Mouse (Mus musculus): ENCODE measurements around the gene Pomc.
"Not testable (repeated sequence)": the region's sequence is repeated elsewhere in the genome, so short reads cannot be mapped to it uniquely, and the experiment has no call there.

Gene Pomc

DNA sequence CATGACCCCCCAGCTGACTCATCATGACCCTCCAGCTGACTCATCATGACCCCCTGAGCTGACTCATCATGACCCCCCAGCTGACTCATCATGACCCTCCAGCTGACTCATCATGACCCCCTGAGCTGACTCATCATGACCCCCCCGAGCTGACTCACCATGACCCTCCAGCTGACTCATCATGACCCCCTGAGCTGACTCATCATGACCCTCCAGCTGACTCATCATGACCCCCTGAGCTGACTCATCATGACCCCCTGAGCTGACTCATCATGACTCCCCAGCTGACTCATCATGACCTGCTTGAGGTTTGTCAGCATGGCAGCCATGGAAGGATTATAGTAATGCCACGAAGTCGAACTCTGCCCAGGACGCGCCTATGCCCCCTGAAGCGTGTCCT lies 18.4 kb downstream of the Pomc start:
- not testable (repeated sequence) for DNase-seq

- DNase-seq, result no peak
Measured at GRCm38 (mm10) chr12:3980991-3981349, 26.2 kb downstream of the Pomc start.

GRCm38 (mm10) chr12:3981350-3982131 lies 26.8 kb downstream of the Pomc start:
- peak; percentile 66 for DNase-seq

DNA sequence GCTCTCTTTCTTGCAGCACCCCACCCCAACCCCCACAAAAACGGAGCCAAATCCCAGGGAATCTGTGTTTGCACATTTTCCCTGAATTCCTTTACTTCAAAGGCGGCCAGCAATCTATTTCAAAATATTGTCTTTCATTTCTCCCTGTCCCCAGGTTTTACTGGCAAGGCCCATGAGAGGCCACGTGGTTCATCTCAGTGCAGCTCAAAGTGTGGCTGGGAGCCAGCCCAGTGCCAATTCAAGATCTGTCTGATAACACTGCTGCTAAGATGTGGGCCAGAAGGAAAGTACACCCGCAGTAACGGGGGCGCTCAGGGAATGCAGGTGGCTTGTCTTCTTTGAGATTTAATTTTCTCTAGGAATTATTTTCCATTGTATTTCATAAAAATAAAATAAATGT lies 27.5 kb downstream of the Pomc start:
- peak; percentile 50 for DNase-seq

DNA sequence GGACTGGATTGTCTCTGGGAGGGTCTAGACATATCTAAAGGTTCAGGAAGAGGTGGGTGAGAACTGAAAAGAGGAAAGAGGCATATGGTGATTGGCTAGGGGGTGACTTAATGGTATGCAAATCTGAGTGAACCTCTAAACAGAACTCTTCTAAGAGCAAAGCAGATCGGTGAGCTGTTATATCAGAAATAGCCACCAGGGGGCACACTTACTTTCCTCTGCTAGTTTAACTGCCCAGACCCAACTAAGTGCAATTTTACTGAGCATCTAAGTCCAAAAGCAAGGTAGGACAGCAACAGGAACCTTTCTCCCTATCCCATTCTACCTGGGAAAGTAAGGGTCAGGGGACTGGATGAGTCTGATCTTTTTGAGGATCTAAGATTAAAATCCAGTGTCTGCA lies 29.0 kb downstream of the Pomc start:
- peak; percentile 92 for DNase-seq

GRCm38 (mm10) chr12:3984446-3984845 lies 29.7 kb downstream of the Pomc start:
- DNase-seq, result no peak

GRCm38 (mm10) chr12:3989943-3990342 lies 35.2 kb downstream of the Pomc start:
- no peak for DNase-seq

- no peak for DNase-seq
Measured at GRCm38 (mm10) chr12:3991047-3991446, 36.3 kb downstream of the Pomc start.

DNA sequence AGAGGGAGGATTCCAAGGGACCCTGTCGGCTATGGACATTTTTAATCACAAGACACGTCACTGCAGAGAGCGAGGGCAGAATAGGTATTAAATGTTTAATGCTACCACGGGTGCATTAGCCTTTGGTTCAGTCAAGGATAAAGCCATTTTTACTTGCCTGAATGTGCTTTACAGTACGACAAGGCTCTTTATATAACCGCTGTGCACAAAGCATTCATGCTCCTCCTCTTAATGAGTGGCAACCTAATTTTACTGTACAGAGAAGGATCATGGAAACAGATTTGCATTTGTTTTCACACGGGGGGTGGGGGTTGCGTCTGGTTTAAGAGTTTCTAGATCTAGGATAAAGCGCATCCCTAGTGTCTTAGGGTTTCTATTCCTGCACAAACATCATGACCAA lies 42.0 kb downstream of the Pomc start:
- DNase-seq, result no peak

GRCm38 (mm10) chr12:4000406-4000805 lies 45.7 kb downstream of the Pomc start:
- no peak for DNase-seq

GRCm38 (mm10) chr12:4004648-4005047 lies 49.9 kb downstream of the Pomc start:
- no peak for DNase-seq

GRCm38 (mm10) chr12:4006079-4006478 lies 51.3 kb downstream of the Pomc start:
- no peak for DNase-seq

DNA sequence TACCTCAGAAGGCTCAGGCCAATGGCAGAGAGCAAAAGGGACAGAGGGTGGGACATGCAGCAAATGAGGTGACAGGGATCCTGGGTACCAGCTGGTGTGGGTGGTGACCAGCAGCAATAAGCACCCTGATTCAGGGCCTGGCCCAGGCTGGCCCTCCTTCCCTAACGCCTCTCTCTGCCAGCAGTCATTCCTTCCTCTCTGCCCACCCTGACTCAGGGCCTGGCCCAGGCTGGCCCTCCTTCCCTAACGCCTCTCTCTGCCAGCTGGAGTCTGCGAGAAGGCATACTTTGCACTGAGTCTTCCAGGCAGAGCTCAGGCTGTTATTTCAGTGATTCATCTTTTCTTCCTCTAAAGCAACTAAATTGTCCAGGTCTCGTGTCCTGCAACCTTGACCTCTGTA lies 52.4 kb downstream of the Pomc start:
- DNase-seq, result no peak

DNA sequence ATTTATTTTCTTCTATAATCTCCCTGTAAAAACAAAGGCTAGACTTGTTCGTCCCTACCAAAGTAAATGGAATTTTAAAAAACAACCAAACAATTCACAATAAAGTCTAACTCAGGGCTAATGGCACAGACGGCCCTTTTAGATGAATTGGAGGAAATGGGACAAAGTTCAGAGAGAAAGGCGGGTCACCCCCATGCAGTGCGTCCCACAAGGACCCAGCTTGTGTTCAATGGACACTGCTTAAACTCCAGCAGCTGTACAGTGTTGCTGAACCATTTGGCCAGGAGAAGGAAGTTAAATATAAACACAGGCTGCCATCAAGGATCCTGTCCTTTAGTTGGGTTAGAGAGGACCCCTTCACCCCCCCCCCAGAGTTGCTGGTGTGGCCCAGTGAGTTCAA lies 53.0 kb downstream of the Pomc start:
- DNase-seq, result no peak

DNA sequence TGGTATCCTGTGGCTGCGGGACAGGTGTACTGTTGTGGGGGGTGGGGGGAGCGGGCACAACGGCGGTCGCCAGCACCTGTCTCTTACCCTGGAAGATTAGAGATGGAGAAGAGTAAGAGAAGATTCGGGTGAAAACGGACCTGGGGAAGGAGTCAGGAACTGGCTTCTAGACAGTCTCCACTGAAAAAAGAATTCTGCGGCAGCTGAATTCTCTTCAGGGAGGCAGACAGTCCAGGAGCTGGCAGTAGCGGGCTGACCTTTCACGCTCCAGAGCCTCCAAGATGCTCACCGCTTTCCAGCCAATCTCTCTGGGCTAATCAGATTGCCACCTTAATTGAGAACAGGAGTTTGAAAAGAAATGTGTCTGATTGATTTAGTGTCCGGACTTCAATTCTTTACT lies 54.0 kb downstream of the Pomc start:
- DNase-seq, result no peak
